Mouse (Mus musculus) kidney, adult 18-20 months (tissue): ENCODE data around the gene Ephb3.
"Not testable (repeated sequence)": the region's sequence is repeated elsewhere in the genome, so short reads cannot be mapped to it uniquely, and the experiment has no call there.

Source experiments
- DNase-seq: peaks from one replicate; pipeline ENCODE4 v3.0.0; 2021

Ephb3 gene

DNA sequence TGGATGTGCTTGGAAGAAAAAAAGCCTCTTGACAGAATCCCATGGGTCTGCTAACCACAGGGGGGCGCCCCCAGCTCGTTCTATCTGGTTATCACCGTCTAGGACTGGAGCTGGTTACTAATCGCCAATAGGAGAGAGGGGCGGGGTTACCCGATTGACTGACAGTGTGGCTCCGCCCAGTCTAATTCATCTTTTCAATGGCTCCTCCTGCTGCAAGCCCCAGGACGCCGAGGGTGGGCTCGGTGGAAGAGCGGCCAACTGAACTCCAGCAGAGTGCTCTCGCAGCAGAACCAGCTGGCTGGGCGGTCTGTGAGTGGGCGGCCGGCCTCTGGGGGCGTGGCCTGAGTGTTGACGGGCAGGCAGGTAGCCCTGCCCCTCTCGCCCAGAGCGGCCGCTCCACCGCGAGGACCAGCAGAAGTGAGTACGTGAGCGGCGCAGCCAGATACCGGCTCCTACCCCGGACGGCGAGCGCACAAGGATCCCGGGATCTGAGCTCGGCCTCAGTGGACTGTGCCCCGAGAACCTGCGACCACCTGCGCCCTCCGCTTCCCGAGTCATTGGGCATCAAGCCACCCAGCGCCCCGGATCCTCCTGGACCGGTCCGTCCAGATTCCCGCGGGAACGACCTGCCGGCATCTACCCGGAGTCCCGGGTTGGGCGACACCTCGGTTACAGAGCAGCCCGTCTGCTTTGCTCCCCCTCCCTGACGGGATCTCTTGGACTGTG lies at the start of gene Ephb3:
Gene Ephb3, plus strand, starts transcription at position 389 of the 726 bp plus-strand sequence.
- DNase-seq, result peak; percentile 98

DNA sequence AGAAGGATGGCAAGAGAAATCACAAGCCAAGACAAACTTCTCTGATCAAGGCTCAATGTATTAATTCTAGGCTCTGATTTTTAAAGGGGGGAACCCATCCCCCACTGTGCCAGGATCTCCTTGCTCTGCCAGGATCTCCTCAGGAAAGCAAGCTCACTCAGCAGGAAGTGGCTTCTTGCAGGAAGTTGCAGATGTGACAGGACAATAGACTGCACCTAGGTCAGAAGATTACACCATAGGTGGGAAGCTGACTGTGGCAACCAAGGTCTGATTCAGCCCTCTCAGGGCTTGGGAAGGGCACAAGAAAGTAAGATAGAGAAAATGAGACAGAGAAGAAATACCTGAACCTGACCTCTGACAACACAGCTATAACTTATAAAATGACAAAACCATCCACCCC lies 48.3 kb upstream of the Ephb3 start:
- not testable (repeated sequence) for DNase-seq

DNA sequence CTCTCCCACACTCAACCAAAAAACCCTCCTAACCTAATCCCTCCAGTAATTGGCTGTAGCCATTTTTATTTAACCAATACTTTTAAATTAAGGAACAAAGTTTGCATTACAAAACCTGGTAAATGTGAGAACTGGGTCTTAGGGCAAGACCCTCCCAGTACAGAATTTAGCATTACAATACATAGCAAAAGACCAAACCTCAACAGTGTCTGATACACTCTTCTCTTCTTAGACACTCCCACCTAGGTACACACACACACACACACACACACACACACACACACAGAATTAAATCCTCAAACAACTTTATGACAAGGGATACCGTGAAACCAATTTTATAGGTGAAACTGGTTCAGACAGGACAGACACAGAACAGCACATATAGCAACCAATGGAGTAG lies 45.3 kb upstream of the Ephb3 start:
- DNase-seq, result not testable (repeated sequence)

DNA sequence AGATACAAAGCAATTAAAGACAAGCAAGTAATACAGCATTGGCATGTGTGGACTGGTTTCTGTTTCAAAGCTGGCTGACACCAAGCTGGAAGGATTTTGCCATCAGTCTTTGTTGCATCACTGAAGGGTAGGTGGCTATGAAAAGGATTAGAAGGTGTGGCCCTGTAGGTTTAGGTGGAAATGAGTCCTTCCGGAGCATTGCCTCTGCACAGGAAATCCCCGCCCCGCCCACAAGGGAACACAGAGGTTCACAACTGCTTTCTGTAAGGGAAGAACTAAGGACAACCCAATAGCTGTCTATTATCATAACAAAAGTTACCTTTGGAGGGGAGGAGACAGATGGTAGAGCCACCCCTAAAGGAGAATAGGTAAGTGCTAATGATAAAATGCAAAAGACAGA lies 41.1 kb upstream of the Ephb3 start:
- not testable (repeated sequence) for DNase-seq

DNA sequence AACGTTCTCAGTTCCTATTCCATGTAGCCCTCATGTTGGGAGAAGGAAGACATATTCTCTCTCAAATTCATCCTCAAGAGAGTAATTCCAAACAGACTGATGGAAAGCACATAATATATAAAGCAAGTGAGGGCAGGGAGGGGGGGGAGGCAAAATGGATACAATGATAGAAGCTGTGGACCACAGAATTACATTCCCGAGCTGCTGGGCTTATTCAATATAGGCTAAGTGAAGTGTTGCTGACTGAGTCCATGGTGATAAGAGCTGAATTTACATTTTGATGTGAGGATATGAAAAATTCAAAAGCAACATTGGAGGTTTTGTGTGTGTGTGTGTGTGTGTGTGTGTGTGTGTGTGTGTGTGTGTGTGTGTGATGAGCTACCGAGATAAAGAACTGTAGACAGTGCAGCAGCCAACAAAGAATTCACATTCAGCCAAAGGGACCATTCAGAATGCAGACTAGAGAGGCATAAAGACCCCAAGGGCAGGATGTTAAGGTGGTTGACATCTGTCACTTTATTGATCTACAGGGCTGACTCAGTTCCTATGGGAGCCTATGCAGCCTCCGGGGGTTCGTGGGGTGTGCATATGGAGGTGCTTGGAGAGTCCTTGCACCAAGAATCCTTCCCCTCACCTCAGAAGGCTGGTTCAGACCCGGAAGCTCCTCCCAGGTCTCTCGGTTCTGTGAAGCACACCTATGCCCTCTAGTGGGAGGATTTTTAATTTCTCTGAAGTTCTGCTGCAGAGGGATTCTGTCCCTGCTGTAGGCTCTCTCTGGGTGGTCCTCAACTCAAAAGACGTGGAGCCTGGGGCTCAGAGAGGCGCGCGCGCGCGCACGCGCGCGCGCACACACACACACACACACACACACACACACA lies 39.0 kb upstream of the Ephb3 start:
- peak; percentile 13 for DNase-seq

DNA sequence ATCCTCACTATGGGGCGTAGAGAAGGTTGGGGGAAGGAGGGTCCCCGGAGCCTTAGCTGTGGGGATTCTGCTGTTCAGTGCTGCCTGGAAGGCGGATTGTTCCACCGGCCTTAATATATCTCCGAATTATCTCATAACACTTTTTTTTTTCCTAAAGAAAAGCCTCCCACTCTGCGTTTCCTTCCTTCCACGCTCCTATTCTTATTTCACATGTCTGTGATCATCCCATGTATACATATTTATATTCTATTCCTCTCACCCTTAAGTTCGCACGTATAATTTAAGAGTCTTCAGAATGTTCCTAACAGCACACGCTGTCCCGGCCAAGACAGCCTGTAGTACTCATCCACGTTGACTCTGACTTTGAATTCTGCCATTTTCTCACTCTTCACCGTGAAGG lies 35.8 kb upstream of the Ephb3 start:
- DNase-seq, result no peak

DNA sequence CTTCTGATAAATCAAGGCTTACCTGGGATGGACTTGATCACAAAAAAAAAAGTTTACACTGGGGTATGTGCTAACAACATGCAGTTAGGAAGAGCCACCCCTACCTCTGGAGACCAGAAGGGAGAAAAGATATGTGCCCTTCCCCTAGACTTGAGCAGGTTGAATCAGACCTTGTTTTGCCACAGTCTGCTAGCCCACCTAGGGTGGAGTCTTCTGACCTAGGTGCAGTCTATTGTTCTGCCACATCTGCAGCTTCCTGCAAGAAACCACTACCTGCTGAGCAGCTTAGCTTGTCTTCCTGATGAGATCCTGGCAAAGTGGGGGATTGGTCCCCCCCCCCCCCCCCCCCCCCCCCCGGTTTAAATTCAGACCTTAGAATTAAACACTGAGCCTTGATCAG lies 29.3 kb upstream of the Ephb3 start:
- DNase-seq, result no peak

DNA sequence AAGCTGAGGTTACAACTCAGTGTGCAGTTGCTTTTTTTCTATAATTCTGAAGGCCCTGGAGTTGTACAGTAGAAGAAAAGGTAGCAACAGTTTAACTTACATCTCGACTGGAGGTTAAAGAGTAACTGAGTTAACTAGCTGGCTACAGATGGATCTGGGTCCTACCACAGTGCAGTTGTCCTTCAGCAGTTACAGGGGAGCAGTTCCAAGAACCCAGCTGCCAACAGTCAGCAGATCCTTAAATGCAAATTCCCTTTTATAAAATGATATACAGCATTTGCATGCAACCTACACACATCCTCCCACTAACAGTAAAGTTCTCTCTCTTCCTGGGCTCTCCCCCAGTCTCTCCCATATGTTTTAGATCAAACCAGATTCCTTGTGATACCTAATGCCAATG lies 22.4 kb upstream of the Ephb3 start:
- DNase-seq, result peak; percentile 32

DNA sequence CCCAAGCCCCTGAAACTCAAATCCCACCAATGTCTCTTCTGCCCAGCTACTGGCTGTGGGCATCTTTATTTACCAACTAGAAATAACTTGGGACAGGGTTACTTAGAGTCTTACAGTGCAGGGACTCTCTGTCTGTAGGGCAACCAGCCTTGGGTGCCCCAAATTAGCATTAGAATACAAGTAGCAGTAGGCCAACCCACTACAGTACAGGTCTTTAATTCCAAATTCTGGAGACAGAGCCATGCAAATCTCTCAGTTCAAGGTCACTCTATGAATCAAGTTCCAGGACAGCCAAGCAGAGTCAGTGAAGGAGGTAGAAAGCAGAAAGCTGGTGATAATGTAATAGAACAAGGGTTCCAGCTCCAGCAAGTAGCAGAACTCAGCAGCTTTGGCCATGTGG lies 19.9 kb upstream of the Ephb3 start:
- DNase-seq, result no peak

DNA sequence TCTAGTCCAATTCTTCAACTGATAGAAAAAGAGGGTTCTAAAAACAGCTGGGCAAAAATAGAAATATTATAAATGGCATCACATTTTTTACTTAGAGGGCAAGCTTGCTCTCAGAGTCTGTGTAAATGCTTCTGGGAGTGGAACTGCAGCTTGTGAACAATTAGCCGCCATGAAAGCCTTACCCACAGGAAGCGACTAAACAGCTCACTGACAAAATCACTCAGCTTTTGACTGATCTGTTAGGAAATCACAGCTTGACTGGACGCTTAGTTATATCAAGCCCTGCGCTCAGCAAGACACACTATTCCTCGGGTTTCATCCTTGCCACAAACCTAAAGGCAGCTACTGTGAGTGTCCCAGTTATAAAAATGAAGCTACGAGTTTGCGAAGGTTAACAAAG lies 17.0 kb upstream of the Ephb3 start:
- DNase-seq, result no peak

DNA sequence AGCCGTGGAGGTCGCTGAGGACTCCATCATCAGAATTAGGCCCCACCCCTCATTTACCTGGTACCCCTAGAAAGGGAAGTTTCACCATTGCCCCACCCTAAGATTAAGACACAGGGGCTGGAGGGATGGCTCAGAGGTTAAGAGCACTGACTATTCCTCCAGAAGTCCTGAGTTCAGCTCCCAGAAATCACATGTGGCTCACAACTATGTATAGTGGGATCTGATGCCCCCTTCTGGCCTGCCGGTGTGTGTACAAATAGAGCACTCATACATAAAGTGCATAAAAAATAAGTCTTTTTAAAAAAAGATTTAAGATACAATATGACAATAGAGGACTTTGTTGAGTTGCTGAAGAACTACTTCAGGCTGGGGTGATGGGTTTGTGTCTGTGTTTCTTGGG lies 16.2 kb upstream of the Ephb3 start:
- DNase-seq, result no peak

DNA sequence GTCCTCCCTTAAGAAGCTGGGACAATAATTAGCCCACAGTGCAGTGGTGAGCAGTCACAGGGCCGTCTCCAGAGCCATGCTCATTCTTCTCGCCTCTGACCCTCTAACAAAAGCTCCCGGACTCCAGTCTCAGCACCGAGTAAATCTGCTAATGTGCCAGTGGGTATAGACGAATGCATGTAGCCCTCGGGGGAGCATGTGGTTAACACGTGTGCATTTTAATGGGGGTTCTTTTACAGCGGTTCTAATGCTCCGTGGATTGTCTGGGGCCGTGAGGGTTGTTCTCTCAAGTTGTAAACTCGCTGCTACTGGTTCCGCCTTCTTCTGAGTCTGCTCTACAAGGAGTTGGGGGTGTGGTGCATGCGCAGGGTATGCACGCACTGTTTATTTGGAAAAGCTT lies 13.0 kb upstream of the Ephb3 start:
- DNase-seq, result peak; percentile 13

DNA sequence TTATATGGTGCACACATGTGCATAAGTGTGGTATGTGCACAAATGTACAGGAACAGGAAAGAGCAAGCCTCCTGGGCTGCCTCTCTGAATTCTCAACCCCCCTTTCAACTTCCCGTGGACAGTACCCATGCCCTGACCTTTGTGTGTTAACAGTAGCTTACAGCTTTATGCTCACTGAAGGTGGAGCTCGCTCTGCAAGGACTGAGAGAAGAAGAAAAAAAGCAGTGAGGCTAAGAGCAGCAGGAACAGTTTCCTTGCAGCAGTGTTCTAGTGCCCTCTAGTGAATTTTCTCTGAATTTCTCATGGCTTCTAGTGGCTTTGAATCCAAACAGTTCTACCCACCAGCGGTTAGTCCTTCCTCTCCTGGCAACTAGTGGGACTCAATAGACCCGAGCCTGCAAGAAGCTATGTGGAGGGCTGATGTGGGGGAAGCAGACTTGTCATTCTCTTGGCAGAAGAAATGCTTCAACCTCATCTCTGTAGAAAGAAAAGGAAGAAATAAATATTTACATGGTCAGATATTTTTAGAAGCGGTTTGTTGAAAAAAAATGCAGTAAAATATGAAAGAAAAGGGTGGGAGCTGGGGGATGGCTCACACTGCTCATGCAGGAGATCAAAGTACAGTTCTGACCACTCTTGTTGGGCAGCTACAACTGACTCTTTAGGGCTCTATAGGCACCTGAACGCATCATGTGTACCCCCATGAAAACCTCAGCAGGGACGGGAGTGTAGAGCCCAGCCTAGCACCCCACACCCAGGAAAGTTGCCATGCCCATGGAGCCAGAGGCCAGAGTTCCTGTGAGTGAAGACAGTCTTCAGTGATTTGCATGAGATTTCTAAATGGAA lies 11.8 kb upstream of the Ephb3 start:
- peak; percentile 28 for DNase-seq

DNA sequence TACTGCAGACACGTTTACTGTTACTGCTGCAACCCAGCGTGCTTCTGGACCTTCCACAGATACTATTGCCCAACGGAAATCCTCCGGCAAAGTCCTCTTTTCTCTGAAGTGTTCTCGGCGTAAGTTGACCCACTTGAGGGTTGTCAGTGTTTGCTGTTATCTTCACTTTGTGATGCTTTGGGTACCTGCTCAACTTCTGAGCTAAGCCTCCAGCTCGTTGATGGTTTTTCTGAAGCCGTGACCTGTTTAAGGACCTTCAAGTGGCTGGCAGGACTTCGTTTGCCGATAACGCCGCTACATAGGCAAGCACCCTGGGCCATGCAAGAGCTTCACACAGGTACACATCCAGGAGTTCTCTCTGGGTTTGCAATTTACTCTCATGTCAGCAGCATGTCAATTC lies 10.4 kb upstream of the Ephb3 start:
- DNase-seq, result no peak

DNA sequence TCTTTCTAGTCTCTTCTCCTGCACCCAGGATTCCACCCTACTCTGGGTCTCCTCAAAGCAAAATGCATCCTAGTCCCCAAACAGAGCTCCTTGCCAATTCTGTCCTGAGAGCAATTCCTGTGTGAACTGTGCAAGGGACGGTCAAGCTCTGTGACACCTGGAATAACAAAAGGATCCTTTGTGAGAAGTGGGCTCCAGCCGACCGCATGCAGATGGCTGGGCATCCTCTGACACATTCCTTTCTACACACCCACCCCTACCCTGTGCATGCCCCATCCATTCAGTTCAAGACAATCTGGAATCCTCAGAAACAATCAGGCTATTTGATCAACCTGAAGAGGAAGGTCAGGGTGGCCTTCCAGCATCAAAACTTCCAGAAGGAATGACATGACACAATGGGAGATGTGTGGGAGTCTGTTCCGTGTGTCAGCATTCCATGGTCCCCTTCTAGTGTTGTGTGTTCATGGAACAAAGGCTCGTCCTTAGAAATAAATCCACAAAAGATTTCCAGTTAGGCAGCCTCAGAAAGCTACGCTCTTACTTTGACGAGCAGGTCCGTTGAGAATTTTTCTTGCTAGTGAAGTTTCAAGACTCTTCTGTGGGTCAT lies 9.2 kb upstream of the Ephb3 start:
- no peak for DNase-seq

DNA sequence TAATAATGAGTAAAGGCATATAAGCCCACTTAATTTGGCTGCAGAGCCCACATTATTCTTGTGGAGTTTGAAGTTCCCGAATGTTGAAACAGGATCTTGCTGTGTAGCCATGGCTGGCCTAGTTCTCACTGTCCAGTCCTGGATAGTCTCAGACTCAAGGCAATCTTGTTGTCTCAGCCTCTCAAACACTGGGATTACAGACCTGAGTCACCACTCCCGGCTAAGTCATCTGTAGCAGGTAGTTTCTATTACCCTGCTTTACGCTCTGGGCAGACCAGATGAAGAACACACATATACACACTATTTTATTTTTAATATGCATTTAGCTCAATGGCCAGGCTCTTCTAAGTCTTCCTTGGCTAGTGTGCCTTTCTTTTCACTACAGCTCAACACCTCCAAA lies 8.0 kb upstream of the Ephb3 start:
- no peak for DNase-seq

DNA sequence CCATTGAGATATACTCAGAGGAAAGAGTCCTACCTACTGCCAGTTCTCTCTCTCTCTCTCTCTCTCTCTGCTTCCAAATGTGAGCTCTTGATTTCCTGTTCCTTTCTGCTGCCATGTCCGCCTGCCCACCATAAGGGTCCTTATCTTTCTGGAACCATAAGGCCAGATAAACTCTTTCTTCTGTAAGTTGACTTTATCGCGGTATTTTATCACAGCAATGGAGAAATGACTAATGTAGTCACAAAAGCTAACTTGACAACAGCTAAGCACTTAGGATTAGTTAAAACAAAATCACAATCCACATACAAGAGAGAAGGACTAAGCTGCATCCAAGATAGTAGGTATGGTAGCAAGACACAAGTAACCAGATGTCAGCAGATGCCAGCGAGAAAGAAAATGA lies 7.0 kb upstream of the Ephb3 start:
- DNase-seq, result no peak

DNA sequence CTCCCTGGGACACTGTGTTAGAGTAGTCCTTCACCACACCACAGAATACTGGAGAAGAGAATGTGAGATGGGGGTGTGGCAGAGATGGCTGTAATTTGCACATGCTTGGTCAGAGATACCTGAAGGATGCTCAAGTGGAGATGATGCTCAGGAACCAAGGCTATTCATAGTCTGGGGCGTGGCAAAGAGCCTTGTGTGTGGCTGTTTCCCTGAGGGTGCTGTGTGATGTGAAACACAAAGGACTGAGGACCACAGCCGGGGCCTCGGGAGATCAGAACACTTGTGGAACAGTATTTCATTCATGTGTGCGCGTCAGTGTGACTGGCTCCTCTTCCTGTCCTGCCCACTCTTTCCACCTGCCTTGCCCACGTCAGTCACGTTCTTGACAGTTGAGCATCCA lies 6.5 kb upstream of the Ephb3 start:
- DNase-seq, result no peak

DNA sequence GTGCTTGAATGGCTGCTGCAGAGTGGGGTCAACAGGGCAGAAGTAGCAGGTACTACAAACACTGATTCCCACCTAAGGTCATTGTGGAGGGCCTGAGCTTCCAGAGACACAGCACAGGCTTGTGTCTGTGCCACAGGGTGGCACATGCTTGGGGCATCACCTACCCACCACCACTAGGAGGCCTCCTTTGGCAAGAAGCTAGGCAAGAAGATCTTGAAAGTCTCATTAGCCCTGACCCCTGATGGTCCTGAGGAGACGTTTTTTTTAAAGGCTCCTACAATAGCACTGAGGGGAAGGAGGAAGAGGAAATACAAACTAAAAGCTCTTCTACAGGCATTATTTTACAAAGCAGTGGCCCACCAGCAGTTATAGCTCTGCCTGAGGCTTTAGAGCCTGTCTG lies 6.0 kb upstream of the Ephb3 start:
- no peak for DNase-seq

DNA sequence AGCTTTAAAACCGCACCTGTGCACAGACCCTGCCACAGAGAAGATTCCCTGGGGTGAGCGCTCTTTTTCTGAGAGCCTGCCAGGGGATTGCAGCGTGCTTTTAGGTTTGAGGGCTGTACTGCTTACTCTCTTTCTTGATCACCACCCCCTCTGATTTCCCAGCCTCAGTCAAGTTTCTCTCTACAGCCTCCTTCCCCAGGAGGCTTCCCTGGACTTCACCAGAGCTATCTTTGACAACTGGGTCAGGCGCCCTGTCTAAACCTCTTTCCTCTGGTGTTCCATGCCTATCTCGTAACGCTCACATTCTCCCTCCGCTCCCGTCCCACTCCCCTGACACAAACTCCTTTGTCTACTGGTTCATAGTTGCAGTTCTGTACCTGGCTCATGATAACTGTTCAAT lies 5.1 kb upstream of the Ephb3 start:
- no peak for DNase-seq

DNA sequence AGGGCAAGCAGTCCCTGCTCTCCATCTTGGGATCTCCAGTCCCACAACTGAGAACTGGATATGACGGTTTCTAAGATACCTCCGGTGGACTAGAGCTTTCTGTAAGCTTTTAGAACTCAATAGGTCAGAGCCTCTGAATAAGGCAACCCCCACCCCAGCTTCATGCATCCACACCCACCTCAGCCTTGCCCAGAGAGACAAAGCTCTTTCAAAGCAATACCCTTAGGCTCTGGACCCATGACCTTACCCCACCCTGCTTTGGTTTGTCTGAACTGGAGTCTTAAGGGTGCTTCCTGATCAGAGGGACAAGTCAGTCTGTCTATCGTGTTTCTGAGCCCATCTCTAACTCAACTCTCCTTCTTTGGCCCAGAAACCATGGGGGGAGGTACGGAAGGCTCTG lies 1.8 kb upstream of the Ephb3 start:
- no peak for DNase-seq

DNA sequence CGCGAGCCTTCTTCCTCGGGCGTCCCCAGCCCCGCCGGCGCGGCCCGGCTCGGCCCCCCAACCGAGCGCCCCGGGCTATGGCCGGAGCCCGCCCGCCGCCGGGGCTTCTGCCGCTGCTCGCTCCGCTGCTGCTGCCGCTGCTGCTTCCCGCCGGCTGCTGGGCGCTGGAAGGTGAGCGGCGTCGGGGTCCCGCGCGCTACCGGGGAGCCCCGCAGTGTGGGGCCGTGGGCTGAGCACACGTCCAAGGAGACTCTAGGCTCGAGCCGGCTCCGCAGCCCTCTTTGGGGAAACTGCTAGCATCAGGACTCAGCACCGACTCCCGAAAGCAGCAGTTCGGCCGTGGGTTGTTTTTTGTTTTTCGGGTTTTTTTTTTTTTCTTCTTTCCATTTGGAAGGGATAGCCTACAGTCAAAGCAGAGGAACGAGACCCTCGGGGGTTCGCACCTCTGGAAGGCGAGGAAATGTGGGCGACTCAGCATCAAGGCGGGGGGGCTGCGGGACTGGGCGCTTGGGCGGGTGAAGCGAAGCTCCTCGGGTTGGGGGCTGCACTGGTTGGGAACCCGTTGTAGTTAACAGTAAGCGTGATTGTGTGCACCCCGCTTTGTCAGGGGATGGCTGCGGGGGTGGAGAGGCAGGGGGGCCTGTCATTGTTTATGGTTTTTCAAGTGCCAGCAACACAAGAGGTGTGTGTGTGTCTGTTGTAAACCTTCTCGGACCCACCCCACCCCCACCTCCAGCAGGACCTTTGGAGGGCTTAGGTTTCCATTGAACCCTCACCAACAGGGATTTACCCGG lies 735 bp downstream of the Ephb3 start:
- DNase-seq, result no peak
